In genomic region chr15:8596375-8596900, GRCm38 (mm10) we compare ENCODE assay signal across 22 mouse cellular contexts.
DNase-seq lines count a peak whose midpoint lies in the region; ATAC-seq lines count a peak whose summit lies in the region.
"Had no signal": no experiment of that assay in that cellular context is flagged by ENCODE, and none has a peak within 500 bp of the region (broad histone marks: within the 10 kb centered on the region; RNA-seq: fewer than 3 reads in every experiment).

No protein-coding gene starts in this region.

- WGBS in embryonic facial prominence, embryonic 11.5 days, result 65% methylated on average over 8 of the region's 8 CpGs
- 70% methylated on average over 8 of the region's 8 CpGs for WGBS in embryonic facial prominence, embryonic 10.5 days
- 49% methylated on average over 8 of the region's 8 CpGs for WGBS in embryonic facial prominence, embryonic 12.5 days
- 39% methylated on average over 8 of the region's 8 CpGs for WGBS in embryonic facial prominence, embryonic 15.5 days

- no peak overlapping the region for H3K27ac ChIP-seq in embryonic facial prominence, embryonic 11.5 days (replicated peaks; ENCODE audit: low read depth, low read length)
- H3K27ac ChIP-seq in embryonic facial prominence, embryonic 10.5 days (replicated peaks), result no peak overlapping the region
- no peak overlapping the region for H3K27ac ChIP-seq in embryonic facial prominence, embryonic 12.5 days
- H3K27ac ChIP-seq in embryonic facial prominence, embryonic 15.5 days (replicated peaks), result no peak overlapping the region
- H3K27ac ChIP-seq: forebrain, embryonic 15.5 days; heart, adult 2 months; heart, embryonic 10.5 days; heart, embryonic 13.5 days; hindbrain, embryonic 13.5 days; intestine, embryonic 15.5 days had no signal

- H3K9ac ChIP-seq in embryonic facial prominence, embryonic 11.5 days (replicated peaks; ENCODE audit: low read length), result no peak overlapping the region
- H3K9ac ChIP-seq in embryonic facial prominence, embryonic 12.5 days, result no peak overlapping the region
- no peak overlapping the region for H3K9ac ChIP-seq in embryonic facial prominence, embryonic 15.5 days
- H3K9ac ChIP-seq: forebrain, embryonic 15.5 days; heart, embryonic 13.5 days; hindbrain, embryonic 13.5 days; intestine, embryonic 15.5 days had no signal

- H3K36me3 ChIP-seq in embryonic facial prominence, embryonic 11.5 days (replicated peaks; ENCODE audit: control insufficient read depth, insufficient read depth, low read depth, low read length), result no peaks in the 10 kb centered on the region
- no peaks in the 10 kb centered on the region for H3K36me3 ChIP-seq in embryonic facial prominence, embryonic 10.5 days (replicated peaks)
- H3K36me3 ChIP-seq in embryonic facial prominence, embryonic 12.5 days, result no peaks in the 10 kb centered on the region
- H3K36me3 ChIP-seq in embryonic facial prominence, embryonic 15.5 days, result no peaks in the 10 kb centered on the region
- H3K36me3 ChIP-seq: forebrain, embryonic 15.5 days; heart, embryonic 10.5 days; heart, embryonic 13.5 days; hindbrain, embryonic 13.5 days; intestine, embryonic 15.5 days had no signal

- no peak overlapping the region for H3K4me2 ChIP-seq in embryonic facial prominence, embryonic 11.5 days (ENCODE audit: low read depth, low read length)
- no peak overlapping the region for H3K4me2 ChIP-seq in embryonic facial prominence, embryonic 12.5 days (replicated peaks)
- H3K4me2 ChIP-seq in embryonic facial prominence, embryonic 15.5 days (replicated peaks), result no peak overlapping the region
- H3K4me2 ChIP-seq: forebrain, embryonic 15.5 days; heart, embryonic 13.5 days; hindbrain, embryonic 13.5 days; intestine, embryonic 15.5 days had no signal

- DNase-seq in embryonic facial prominence, embryonic 11.5 days (ENCODE audit: low spot score), result peak; percentile 44
- no peak for DNase-seq in embryonic facial prominence, embryonic 10.5 days (ENCODE audit: low spot score)
- DNase-seq in adrenal gland, postnatal 10 days, result no peak
- no peak for DNase-seq in neural tube, embryonic 10.5 days (ENCODE audit: extremely low spot score, low spot score)
- DNase-seq: adrenal gland, adult 8-10 months; adrenal gland, postnatal 36 days; cerebellum, adult 18-20 months; cerebellum, adult 9-10 months; cerebellum, postnatal 14 days; gastrocnemius, postnatal 25 days; heart, adult 2 months; heart, postnatal 14 days; kidney, adult 11 months had no signal

- no peaks in the 10 kb centered on the region for H3K9me3 ChIP-seq in embryonic facial prominence, embryonic 11.5 days (replicated peaks; ENCODE audit: control insufficient read depth, low read length)
- H3K9me3 ChIP-seq in embryonic facial prominence, embryonic 10.5 days, result no peaks in the 10 kb centered on the region
- H3K9me3 ChIP-seq in embryonic facial prominence, embryonic 12.5 days, result no peaks in the 10 kb centered on the region
- H3K9me3 ChIP-seq in embryonic facial prominence, embryonic 15.5 days (replicated peaks), result no peaks in the 10 kb centered on the region
- H3K9me3 ChIP-seq: forebrain, embryonic 15.5 days; heart, embryonic 10.5 days; heart, embryonic 13.5 days; hindbrain, embryonic 13.5 days; intestine, embryonic 15.5 days had no signal

- H3K4me1 ChIP-seq in embryonic facial prominence, embryonic 11.5 days (ENCODE audit: control insufficient read depth, insufficient read depth, low read length), result no peaks in the 10 kb centered on the region
- H3K4me1 ChIP-seq in embryonic facial prominence, embryonic 10.5 days, result peaks cover 10% of the 10 kb centered on the region; the same call in 1 of the 2 replicates
- H3K4me1 ChIP-seq in embryonic facial prominence, embryonic 12.5 days, result 0 out of 2 replicates have a peak, but pooled peaks cover 5% of the 10 kb centered on the region
- peaks cover 5% of the 10 kb centered on the region for H3K4me1 ChIP-seq in embryonic facial prominence, embryonic 15.5 days
- H3K4me1 ChIP-seq: forebrain, embryonic 15.5 days; heart, embryonic 10.5 days; heart, embryonic 13.5 days; hindbrain, embryonic 13.5 days; intestine, embryonic 15.5 days had no signal

- ATAC-seq in embryonic facial prominence, embryonic 11.5 days (replicated peaks; ENCODE audit: insufficient number of reproducible peaks, low FRiP score, low TSS enrichment, low read depth), result 0 out of 2 replicates have a peak, but pooled peaks have one; percentile 39
- ATAC-seq in embryonic facial prominence, embryonic 12.5 days (ENCODE audit: insufficient number of reproducible peaks, insufficient read depth, low FRiP score, low TSS enrichment), result peak; percentile 69
- peak; percentile 19; the same call in 1 of the 2 replicates for ATAC-seq in embryonic facial prominence, embryonic 15.5 days (ENCODE audit: insufficient number of reproducible peaks, low FRiP score, low TSS enrichment, low read depth)
- ATAC-seq: activated CD4-positive, CD25-positive, alpha-beta regulatory T cell, adult 4 months; forebrain, embryonic 15.5 days; hindbrain, embryonic 16.5 days; intestine, embryonic 15.5 days had no signal

- H3K4me3 ChIP-seq in embryonic facial prominence, embryonic 11.5 days (ENCODE audit: low read depth, low read length), result no peak overlapping the region
- no peak overlapping the region for H3K4me3 ChIP-seq in embryonic facial prominence, embryonic 10.5 days
- no peak overlapping the region for H3K4me3 ChIP-seq in embryonic facial prominence, embryonic 12.5 days
- no peak overlapping the region for H3K4me3 ChIP-seq in embryonic facial prominence, embryonic 15.5 days (replicated peaks)
- H3K4me3 ChIP-seq: forebrain, embryonic 15.5 days; heart, adult 2 months; heart, embryonic 10.5 days; heart, embryonic 13.5 days; hindbrain, embryonic 13.5 days; intestine, embryonic 15.5 days had no signal

- H3K27me3 ChIP-seq in embryonic facial prominence, embryonic 11.5 days (ENCODE audit: control insufficient read depth, insufficient read depth, low read length), result no peaks in the 10 kb centered on the region
- H3K27me3 ChIP-seq in embryonic facial prominence, embryonic 10.5 days (replicated peaks; ENCODE audit: low read depth, poor library complexity, severe bottlenecking), result no peaks in the 10 kb centered on the region
- H3K27me3 ChIP-seq in embryonic facial prominence, embryonic 12.5 days, result no peaks in the 10 kb centered on the region
- no peaks in the 10 kb centered on the region for H3K27me3 ChIP-seq in embryonic facial prominence, embryonic 15.5 days
- H3K27me3 ChIP-seq: forebrain, embryonic 15.5 days; heart, embryonic 13.5 days; hindbrain, embryonic 13.5 days; intestine, embryonic 15.5 days had no signal

Comparison
In these comparisons a context has a peak if more than half of its experiments do, and no peak if none do; other contexts are left out.
1. ATAC-seq: peak in every context shown above with its lines; median percentile 69 in embryonic facial prominence, embryonic 12.5 days; 39 in embryonic facial prominence, embryonic 11.5 days; 19 in embryonic facial prominence, embryonic 15.5 days.